Mouse (Mus musculus) limb, embryonic 12.5 days (tissue): ENCODE results near the gene Gse1. TPM values are rescaled to one million over a fixed set of nuclear protein-coding genes. Genes with fewer than 3 reads are reported as not detected.
"Not testable (repeated sequence)": the region's sequence is repeated elsewhere in the genome, so short reads cannot be mapped to it uniquely, and the experiment has no call there.

Source experiments
- ATAC-seq: fragments of 200-750 bp; cut with Nextera tagmentation; 2 replicates; pipeline ENCODE4 v1.8.0; 2017; ENCODE audit warnings: low read depth, moderate TSS enrichment; ENCODE audit not compliant: insufficient number of reproducible peaks, insufficient read depth, low FRiP score, low TSS enrichment
- H3K27ac ChIP-seq: fragments of 300-500 bp; sonication (generic); 2 replicates; pipeline ENCODE4 v1.5.1; 2016; ENCODE audit warnings: mild to moderate bottlenecking, moderate library complexity
- H3K27me3 ChIP-seq: fragments of 300-500 bp; sonication (generic); 2 replicates; pipeline ENCODE4 v1.6.1; 2016; ENCODE audit warnings: mild to moderate bottlenecking, moderate library complexity
- H3K36me3 ChIP-seq: fragments of 300-500 bp; sonication (generic); 2 replicates; pipeline ENCODE4 v1.6.1; 2016; ENCODE audit warnings: mild to moderate bottlenecking, moderate library complexity
- H3K4me1 ChIP-seq: fragments of 300-500 bp; sonication (generic); replicated peaks from 2 replicates; pipeline ENCODE4 v1.6.1; 2016
- H3K4me2 ChIP-seq: fragments of 300-500 bp; sonication (generic); 2 replicates; pipeline ENCODE4 v1.6.1; 2016; ENCODE audit warnings: mild to moderate bottlenecking, moderate library complexity
- H3K4me3 ChIP-seq: fragments of 300-500 bp; sonication (generic); replicated peaks from 2 replicates; pipeline ENCODE4 v1.5.1; 2016; ENCODE audit warnings: mild to moderate bottlenecking
- H3K9ac ChIP-seq: fragments of 300-500 bp; sonication (generic); replicated peaks from 2 replicates; pipeline ENCODE4 v1.6.1; 2016; ENCODE audit warnings: mild to moderate bottlenecking, moderate library complexity
- H3K9me3 ChIP-seq: fragments of 300-500 bp; sonication (generic); 2 replicates; pipeline ENCODE4 v1.6.1; 2016; ENCODE audit warnings: mild to moderate bottlenecking, moderate library complexity
- WGBS: fragments of 180-500 bp; shearing (Covaris S2); methylation state at CpG from one replicate; pipeline ENCODE4 v1.1.7; 2016; 5-methylcytosine and 5-hydroxymethylcytosine counted together
- polyA plus RNA-seq: library from polyadenylated mRNA; unstranded; fragments of >200 nt; fragmentation: Nextera tagmentation; extraction: Ambion mirVana; gene quantifications from 2 replicates; pipeline ENCODE4 v1.2.1, GENCODE M21; 2016

Gse1 gene
- polyA plus RNA-seq, 1 experiment from 2014 or later = 9.1 TPM

GRCm38 (mm10) chr8:120325172-120325767, 97.0 kb downstream of the Gse1 start:
- Histone ChIP-seq H3K36me3 (no peaks in the 10 kb centered on the region), H3K27ac (no peak overlapping the region), H3K4me3 (no peak overlapping the region), H3K9ac (no peak overlapping the region), H3K27me3 (no peaks in the 10 kb centered on the region; the same call in 1 of the 2 replicates), H3K4me1 (peaks cover 38% of the 10 kb centered on the region), H3K4me2 (no peak overlapping the region), H3K9me3 (no peaks in the 10 kb centered on the region)
- 64% methylated on average over 5 of the region's 5 CpGs for WGBS
- ATAC-seq = no peak

GRCm38 (mm10) chr8:120327131-120327554, 98.9 kb downstream of the Gse1 start:
- Histone ChIP-seq H3K4me3 (no peak overlapping the region), H3K4me2 (no peak overlapping the region), H3K9me3 (no peaks in the 10 kb centered on the region), H3K27me3 (no peaks in the 10 kb centered on the region; the same call in 1 of the 2 replicates), H3K9ac (no peak overlapping the region), H3K36me3 (no peaks in the 10 kb centered on the region), H3K27ac (no peak overlapping the region), H3K4me1 (peaks cover 51% of the 10 kb centered on the region)
- 60% methylated on average over 3 of the region's 3 CpGs for WGBS
- ATAC-seq = no peak

GRCm38 (mm10) chr8:120328361-120329022, 100.2 kb downstream of the Gse1 start:
- H3K9ac ChIP-seq = no peak overlapping the region
- no peaks in the 10 kb centered on the region; the same call in 1 of the 2 replicates for H3K27me3 ChIP-seq
- H3K4me1 ChIP-seq = peaks cover 45% of the 10 kb centered on the region
- no peak overlapping the region for H3K4me3 ChIP-seq
- no peak overlapping the region for H3K4me2 ChIP-seq
- H3K9me3 ChIP-seq = no peaks in the 10 kb centered on the region
- H3K36me3 ChIP-seq = no peaks in the 10 kb centered on the region
- ATAC-seq = no peak
- no peak overlapping the region for H3K27ac ChIP-seq
- 89% methylated on average over 13 of the region's 13 CpGs for WGBS

GRCm38 (mm10) chr8:120329030-120329748, 100.9 kb downstream of the Gse1 start:
- Histone ChIP-seq H3K36me3 (no peaks in the 10 kb centered on the region), H3K27me3 (no peaks in the 10 kb centered on the region; the same call in 1 of the 2 replicates), H3K4me1 (peaks cover 43% of the 10 kb centered on the region), H3K4me3 (no peak overlapping the region), H3K4me2 (no peak overlapping the region), H3K9me3 (no peaks in the 10 kb centered on the region), H3K9ac (no peak overlapping the region), H3K27ac (no peak overlapping the region)
- no peak for ATAC-seq
- WGBS = 89% methylated on average over 11 of the region's 11 CpGs

GRCm38 (mm10) chr8:120331027-120331426, 102.8 kb downstream of the Gse1 start:
- Histone ChIP-seq H3K27me3 (no peaks in the 10 kb centered on the region), H3K4me1 (peaks cover 47% of the 10 kb centered on the region), H3K4me2 (no peak overlapping the region), H3K4me3 (no peak overlapping the region), H3K9me3 (no peaks in the 10 kb centered on the region), H3K36me3 (no peaks in the 10 kb centered on the region), H3K27ac (peak overlapping the region; percentile 66), H3K9ac (0 out of 2 replicates have a peak overlapping the region, but pooled peaks have one; percentile 19)
- WGBS = 64% methylated on average over 7 of the region's 7 CpGs
- no peak for ATAC-seq

GRCm38 (mm10) chr8:120332379-120333229, 104.3 kb downstream of the Gse1 start:
- H3K9ac ChIP-seq = no peak overlapping the region; the same call in 1 of the 2 replicates
- H3K9me3 ChIP-seq = no peaks in the 10 kb centered on the region
- H3K4me3 ChIP-seq = no peak overlapping the region
- no peaks in the 10 kb centered on the region for H3K27me3 ChIP-seq
- peaks cover 57% of the 10 kb centered on the region for H3K4me1 ChIP-seq
- H3K36me3 ChIP-seq = no peaks in the 10 kb centered on the region
- no peak overlapping the region for H3K4me2 ChIP-seq
- no peak overlapping the region for H3K27ac ChIP-seq
- ATAC-seq = no peak
- WGBS = 68% methylated on average over 16 of the region's 16 CpGs

GRCm38 (mm10) chr8:120333681-120334080, 105.4 kb downstream of the Gse1 start:
- 85% methylated on average over 4 of the region's 4 CpGs for WGBS
- no peaks in the 10 kb centered on the region for H3K27me3 ChIP-seq

GRCm38 (mm10) chr8:120334261-120334660, 106.0 kb downstream of the Gse1 start:
- H3K4me1 ChIP-seq = peaks cover 57% of the 10 kb centered on the region
- H3K4me2 ChIP-seq, H3K36me3 ChIP-seq, H3K9me3 ChIP-seq, ATAC-seq, H3K4me3 ChIP-seq, H3K9ac ChIP-seq, H3K27me3 ChIP-seq: not testable (repeated sequence)
- WGBS = 65% methylated on average over 3 of the region's 3 CpGs
- H3K27ac ChIP-seq = peak overlapping the region; percentile 86

More at GRCm38 (mm10) chr8:120333681-120334080, 105.4 kb downstream of the Gse1 start:
- no peak overlapping the region for H3K9ac ChIP-seq
- no peak overlapping the region for H3K27ac ChIP-seq
- H3K36me3 ChIP-seq = no peaks in the 10 kb centered on the region; the same call in 1 of the 2 replicates
- H3K4me2 ChIP-seq = no peak overlapping the region
- peaks cover 57% of the 10 kb centered on the region for H3K4me1 ChIP-seq
- no peak overlapping the region for H3K4me3 ChIP-seq
- no peak for ATAC-seq
- no peaks in the 10 kb centered on the region for H3K9me3 ChIP-seq

GRCm38 (mm10) chr8:120334878-120335261, 106.6 kb downstream of the Gse1 start:
- Histone ChIP-seq H3K4me1 (peaks cover 57% of the 10 kb centered on the region), H3K4me2 (peak overlapping the region; percentile 45), H3K9ac (no peak overlapping the region)

GRCm38 (mm10) chr8:120335262-120336086, 107.2 kb downstream of the Gse1 start:
- ATAC-seq = peak; percentile 33; the same call in 1 of the 2 replicates
- WGBS = 3% methylated on average over 17 of the region's 17 CpGs
- no peaks in the 10 kb centered on the region for H3K9me3 ChIP-seq
- H3K27me3 ChIP-seq = no peaks in the 10 kb centered on the region
- H3K4me3 ChIP-seq = 0 out of 2 replicates have a peak overlapping the region, but pooled peaks have one; percentile 0
- peak overlapping the region; percentile 45 for H3K4me2 ChIP-seq
- peaks cover 56% of the 10 kb centered on the region for H3K4me1 ChIP-seq
- peak overlapping the region; percentile 86 for H3K27ac ChIP-seq
- no peaks in the 10 kb centered on the region; the same call in 1 of the 2 replicates for H3K36me3 ChIP-seq
- no peak overlapping the region for H3K9ac ChIP-seq

More at GRCm38 (mm10) chr8:120334878-120335261, 106.6 kb downstream of the Gse1 start:
- H3K9me3 ChIP-seq = no peaks in the 10 kb centered on the region
- H3K27ac ChIP-seq = peak overlapping the region; percentile 86
- no peak for ATAC-seq
- H3K36me3 ChIP-seq = no peaks in the 10 kb centered on the region; the same call in 1 of the 2 replicates
- H3K4me3 ChIP-seq = no peak overlapping the region
- H3K27me3 ChIP-seq = no peaks in the 10 kb centered on the region
- WGBS = 13% methylated on average over 5 of the region's 5 CpGs
